Mouse (Mus musculus): ENCODE results near the gene H2al1j. TPM values are rescaled to one million over a fixed set of nuclear protein-coding genes. Genes with fewer than 3 reads are reported as not detected.
"Not testable (repeated sequence)": the region's sequence is repeated elsewhere in the genome, so short reads cannot be mapped to it uniquely, and the experiment has no call there.

Gene H2al1j
- not detected for total RNA-seq (2021)
- long read RNA-seq, experiment 1, result 0 reads
- long read RNA-seq, experiment 2, result 0 reads

- not testable (repeated sequence) for DNase-seq (ENCODE audit: low spot score in 2 of 2)
Observed at GRCm38 (mm10) chrX:11327522-11327921, at the start of gene H2al1j. H2al1j (plus strand) TSS chrX:11327822.

DNA sequence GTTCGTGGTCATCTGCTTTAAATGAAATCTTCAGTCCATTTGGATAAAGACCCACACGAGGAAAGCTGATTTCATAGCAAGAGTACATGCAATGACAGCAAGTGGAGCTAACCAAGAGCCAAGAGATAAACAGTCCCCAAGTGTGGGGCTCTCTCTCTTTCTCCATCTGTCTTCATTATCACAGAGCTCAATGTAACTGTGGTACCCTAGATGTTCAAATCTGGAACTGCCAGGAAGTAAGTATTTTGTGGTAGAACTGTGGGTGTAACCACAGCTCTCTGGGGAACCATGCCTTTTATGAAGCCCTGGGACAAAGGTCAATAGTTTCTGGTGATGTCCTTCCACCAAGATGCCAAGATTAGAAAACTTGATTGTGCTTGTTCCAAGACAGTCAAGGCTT is 46.9 kb upstream of the H2al1j start:
- no peak for DNase-seq (ENCODE audit: low spot score in 2 of 2)

DNA sequence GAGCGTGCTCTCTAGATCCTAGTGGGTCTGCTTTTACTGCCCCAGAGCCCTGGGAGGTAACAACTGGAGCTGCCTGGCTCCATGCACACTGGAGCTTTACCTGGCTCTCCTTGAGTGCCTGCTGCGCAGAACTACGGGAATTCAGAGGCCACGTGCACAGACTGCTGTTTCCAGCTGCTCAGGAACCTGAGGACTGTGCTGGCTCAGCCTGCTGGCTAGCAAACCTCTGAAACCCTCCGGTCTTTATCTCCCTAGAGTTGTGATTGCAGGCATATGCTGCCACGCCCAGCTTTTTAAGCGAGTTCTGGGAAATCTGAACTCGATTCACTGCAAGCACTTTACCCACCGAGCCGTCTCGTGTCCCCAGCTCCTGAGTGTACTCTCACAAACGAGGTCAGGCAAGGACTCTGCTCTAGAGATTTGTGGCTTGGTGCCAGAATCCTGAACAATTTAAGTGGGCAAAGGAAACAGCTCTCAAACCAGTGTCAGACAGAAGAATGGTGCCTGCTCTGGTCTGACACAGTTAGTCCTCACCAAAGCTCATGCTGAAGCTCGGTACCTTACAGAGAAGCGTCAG is 39.2 kb upstream of the H2al1j start:
- peak in 1 of 2 experiments; percentile 12 for DNase-seq (ENCODE audit: low spot score in 2 of 2)

DNA sequence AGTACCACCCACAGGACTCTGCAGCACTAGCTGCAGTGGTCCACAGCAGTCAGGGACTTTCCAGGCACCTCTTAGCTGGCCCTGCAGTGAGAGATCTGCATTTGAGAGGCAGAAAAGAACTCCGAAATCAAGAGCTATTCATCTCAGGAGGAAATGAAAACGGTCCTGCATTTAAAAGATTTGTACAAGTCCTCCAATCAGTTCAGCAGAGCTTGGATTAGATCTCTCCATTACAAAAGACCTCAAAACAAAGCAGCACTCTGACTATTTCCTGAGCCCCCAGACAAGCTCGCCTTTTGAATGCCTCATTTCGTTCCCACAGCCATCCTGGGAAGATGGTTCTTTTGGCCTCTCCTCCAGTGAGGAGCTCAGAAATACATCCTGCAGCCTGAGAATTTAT is 38.4 kb upstream of the H2al1j start:
- DNase-seq (ENCODE audit: low spot score in 2 of 2), result no peak

DNA sequence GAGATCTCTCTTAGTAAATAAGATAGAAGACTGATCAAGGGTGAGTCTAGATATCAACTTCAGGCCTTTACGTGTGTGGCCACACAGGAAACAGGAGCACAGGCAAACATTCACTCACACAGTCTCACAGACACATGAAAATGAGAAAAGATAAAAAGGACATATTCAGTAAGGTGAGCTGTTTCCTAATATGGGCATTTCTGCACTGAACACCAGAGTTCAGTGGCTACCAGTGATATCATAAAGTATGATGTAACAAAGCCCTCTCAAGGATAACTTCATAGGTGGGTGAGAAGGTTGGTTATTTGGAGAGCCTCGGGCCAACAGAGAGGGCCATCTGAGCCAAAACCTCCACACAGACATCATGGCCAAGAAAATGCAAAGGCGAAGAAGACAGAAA is 28.7 kb upstream of the H2al1j start, which contains the start of gene H2al1a:
H2al1a (plus strand) TSS at position 301 of the 400 bp plus-strand sequence.
- DNase-seq (ENCODE audit: low spot score in 2 of 2), result not testable (repeated sequence)

DNA sequence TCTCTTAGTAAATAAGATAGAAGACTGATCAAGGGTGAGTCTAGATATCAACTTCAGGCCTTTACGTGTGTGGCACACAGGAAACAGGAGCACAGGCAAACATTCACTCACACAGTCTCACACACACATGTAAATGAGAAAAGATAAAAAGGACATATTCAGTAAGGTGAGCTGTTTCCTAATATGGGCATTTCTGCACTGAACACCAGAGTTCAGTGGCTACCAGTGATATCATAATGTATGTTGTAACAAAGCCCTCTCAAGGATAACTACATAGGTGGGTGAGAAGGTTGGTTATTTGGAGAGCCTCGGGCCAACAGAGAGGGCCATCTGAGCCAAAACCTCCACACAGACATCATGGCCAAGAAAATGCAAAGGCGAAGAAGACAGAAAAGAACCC is 25.5 kb upstream of the H2al1j start, which contains the start of gene H2al1b:
H2al1b (plus strand) TSS at position 301 of the 400 bp plus-strand sequence.
- DNase-seq (ENCODE audit: low spot score in 2 of 2), result not testable (repeated sequence)

- DNase-seq (ENCODE audit: low spot score in 2 of 2), result not testable (repeated sequence)
Observed at GRCm38 (mm10) chrX:11305355-11305754, 22.3 kb upstream of the H2al1j start, which contains the start of gene H2al1c. H2al1c (plus strand) TSS chrX:11305655.

- not testable (repeated sequence) for DNase-seq (ENCODE audit: low spot score in 2 of 2)
Observed at GRCm38 (mm10) chrX:11308524-11308923, 19.1 kb upstream of the H2al1j start, which contains the start of gene H2al1d. H2al1d (plus strand) TSS chrX:11308824.

GRCm38 (mm10) chrX:11311634-11312033 is 16.0 kb upstream of the H2al1j start, which contains the start of gene H2al1e:
H2al1e (plus strand) TSS chrX:11311934.
- not testable (repeated sequence) for DNase-seq (ENCODE audit: low spot score in 2 of 2)

DNA sequence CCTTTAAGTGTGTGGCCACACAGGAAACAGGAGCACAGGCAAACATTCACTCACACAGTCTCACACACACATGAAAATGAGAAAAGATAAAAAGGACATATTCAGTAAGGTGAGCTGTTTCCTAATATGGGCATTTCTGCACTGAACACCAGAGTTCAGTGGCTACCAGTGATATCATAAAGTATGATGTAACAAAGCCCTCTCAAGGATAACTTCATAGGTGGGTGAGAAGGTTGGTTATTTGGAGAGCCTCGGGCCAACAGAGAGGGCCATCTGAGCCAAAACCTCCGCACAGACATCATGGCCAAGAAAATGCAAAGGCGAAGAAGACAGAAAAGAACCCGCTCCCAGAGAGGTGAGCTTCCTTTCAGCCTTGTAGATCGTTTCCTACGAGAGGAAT is 12.8 kb upstream of the H2al1j start, which contains the start of gene H2al1f:
H2al1f (plus strand) TSS at position 301 of the 400 bp plus-strand sequence.
- DNase-seq (ENCODE audit: low spot score in 2 of 2), result not testable (repeated sequence)

GRCm38 (mm10) chrX:11317956-11318355 is 9.7 kb upstream of the H2al1j start, which contains the start of gene H2al1g:
H2al1g (plus strand) TSS chrX:11318256.
- DNase-seq (ENCODE audit: low spot score in 2 of 2), result not testable (repeated sequence)

- not testable (repeated sequence) for DNase-seq (ENCODE audit: low spot score in 2 of 2)
Observed at GRCm38 (mm10) chrX:11321192-11321591, 6.4 kb upstream of the H2al1j start, which contains the start of gene H2al1h. H2al1h (plus strand) TSS chrX:11321492.

GRCm38 (mm10) chrX:11324359-11324758 is 3.3 kb upstream of the H2al1j start, which contains the start of gene H2al1i:
H2al1i (plus strand) TSS chrX:11324659.
- DNase-seq (ENCODE audit: low spot score in 2 of 2), result not testable (repeated sequence)

DNA sequence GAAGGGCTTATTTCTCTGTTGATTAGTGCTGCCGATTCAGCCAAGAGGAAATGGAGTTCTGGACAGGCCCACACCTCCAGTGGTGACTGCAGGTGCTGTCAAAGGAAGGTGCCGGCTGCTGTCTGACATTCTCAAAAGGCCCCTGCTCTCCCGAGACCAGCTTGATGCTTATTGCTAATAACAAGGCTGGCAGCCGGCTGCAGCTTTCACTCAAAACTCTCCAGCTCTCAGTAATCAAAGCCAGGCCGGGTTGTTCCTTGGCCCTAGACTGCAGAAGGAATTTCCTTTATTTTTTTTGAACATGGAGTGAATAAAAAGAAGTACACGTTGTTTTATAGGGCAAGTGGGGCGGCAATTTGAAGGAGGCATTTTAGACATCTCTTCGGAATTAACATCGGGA is 18.1 kb downstream of the H2al1j start:
- peak in 1 of 2 experiments; percentile 40 for DNase-seq (ENCODE audit: low spot score in 2 of 2)

GRCm38 (mm10) chrX:11346756-11347155 is 19.1 kb downstream of the H2al1j start:
- DNase-seq (ENCODE audit: low spot score in 2 of 2), result no peak

DNA sequence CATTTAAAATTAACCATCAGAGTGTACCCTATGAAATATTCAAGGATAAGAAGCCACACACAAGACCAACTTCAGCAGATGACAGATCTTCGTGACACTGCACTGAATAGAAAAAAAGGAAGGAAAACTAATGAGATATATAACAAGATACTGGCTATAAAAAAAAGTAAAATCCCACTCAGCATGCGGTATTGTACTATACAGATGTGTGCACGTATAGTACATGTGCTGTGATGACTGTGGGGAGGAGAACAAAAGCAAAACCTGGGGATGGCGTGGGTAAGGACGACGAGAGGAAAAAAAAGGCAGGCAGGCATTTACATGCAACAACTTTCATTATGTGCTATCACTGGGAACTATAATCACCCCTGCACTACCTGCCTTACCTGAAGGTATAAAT is 33.2 kb downstream of the H2al1j start:
- no peak for DNase-seq (ENCODE audit: low spot score in 2 of 2)

DNA sequence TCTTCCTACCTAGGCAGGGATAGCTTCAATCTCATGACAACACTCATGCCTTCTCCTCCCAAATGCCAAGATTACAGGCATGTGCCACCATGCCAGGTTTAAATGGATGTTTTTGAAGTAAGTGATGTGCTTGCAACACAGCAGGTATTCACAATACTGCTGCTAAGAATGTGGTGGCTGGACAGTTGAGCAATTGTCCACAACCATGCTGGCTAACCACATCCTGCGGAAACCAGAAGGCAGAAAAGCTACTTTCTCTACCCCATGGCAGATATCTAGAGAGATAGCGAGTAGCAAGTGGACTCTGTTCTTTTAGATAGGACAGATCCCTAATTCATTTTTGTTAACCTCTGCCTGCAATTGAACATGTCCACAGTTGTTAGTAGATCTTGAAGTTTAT is 33.6 kb downstream of the H2al1j start:
- DNase-seq (ENCODE audit: low spot score in 2 of 2), result no peak

DNA sequence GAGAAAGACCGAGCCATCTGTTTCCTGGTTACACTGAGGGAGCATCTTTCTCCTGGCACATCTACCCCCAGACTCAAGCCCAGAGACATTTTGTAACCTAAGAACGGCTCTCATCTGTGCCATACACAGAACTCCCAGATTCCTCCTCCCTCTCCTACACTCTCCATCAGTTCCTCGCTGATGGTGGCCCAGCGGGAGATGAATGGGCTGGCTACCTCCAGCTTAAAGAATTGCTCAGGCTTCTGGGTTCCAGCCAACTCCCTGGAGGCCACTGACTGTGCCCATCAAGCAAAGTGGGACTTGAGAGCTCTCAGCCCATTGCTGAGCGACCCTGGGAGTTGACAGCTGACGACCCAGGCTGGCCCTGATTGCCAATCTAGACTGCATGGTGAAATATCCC is 36.3 kb downstream of the H2al1j start:
- DNase-seq (ENCODE audit: low spot score in 2 of 2), result no peak

DNA sequence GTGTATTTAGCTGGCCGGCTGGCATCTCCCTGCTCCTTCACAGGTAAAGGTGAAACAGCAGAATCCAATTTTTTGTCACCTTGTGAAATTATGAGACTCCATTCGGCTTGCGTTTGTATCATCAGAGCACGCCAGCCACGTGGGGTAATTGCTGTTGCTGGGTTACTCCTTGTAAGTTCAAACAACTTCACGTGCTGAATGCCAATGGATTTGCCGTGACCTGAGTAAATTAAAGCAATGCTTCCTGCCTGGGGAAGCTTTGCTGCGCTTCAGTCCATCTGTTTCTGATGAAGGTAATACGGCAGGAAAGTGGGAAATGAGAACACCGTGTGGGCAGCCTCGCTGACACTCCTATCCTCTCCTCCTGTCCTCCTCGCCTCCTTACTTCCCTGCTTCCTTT is 37.5 kb downstream of the H2al1j start:
- DNase-seq (ENCODE audit: low spot score in 2 of 2), result no peak

Data from layer of hippocampus, postnatal 14 days (tissue).